Mouse (Mus musculus): Measurements from ENCODE around the gene Gm3238. TPM values are rescaled to one million over a fixed set of nuclear protein-coding genes. Genes with fewer than 3 reads are reported as not detected.
"Not testable (repeated sequence)": the region's sequence is repeated elsewhere in the genome, so short reads cannot be mapped to it uniquely, and the experiment has no call there.

The Gm3238 gene
- total RNA-seq (2014; fragmentation: Nextera tagmentation) (not detected in 2 replicates), total RNA-seq (2017) (not detected in 2 replicates)

DNA sequence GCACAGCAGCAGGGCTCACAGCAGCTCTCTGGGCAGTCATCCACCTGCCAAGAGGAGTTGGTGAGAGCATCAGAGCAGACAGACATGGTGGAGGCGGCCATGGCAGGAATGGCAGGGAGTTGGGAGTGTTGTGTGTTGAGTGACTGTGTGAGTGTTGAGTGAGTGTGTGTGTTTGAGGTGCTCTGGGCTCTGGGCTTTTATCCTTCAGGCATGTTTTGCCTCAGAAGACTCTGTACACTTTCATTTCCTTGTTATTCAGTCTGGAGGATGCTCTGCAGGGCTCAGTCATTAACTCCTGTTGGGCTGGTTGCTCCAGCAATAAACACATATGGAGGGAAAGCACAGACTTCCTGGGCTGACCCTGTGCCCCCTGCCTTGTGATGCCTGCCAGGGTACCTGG lies at the start of gene Gm3238:
TSS of gene Gm3238 (minus strand) at position 101 of the 400 bp plus-strand sequence.
- ATAC-seq (replicated peaks; ENCODE audit: low FRiP score, low TSS enrichment, poor library complexity, severe bottlenecking): not testable (repeated sequence)

DNA sequence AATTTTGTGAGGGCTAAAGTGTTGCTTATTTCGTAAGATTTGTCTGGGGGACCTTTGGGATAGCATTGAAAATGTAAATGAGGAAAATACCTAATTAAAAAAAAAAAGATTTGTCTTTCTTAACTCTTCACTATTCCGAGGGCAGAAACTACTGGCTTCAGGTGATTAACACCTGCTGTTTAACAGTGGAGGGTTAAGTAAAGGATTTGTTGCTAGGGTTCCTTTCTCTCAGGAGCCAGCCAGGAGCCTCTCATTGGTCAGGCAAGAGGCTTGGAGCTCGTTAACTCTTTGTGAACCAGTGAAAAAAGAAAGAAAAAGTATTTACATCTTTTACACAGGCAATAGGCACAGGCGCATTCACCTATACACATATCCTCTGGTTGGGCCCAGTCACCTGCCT lies 48.1 kb upstream of the Gm3238 start:
- ATAC-seq (replicated peaks; ENCODE audit: low FRiP score, low TSS enrichment, poor library complexity, severe bottlenecking): no peak

DNA sequence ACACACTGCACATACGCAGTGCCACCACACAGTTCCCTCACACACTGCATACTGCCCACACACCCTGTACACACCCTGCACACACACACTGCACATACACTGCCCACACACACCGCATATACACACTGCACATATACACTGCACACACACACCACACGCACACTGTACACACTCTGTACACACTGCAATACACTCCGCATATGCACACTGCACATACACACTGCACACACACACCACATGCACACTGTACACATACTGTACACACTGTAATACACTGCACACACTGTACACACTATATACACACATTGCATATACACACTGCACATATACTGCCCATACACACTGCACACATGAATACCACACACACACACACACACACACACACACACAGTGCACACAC lies 47.4 kb upstream of the Gm3238 start:
- ATAC-seq (replicated peaks; ENCODE audit: low FRiP score, low TSS enrichment, poor library complexity, severe bottlenecking): no peak

DNA sequence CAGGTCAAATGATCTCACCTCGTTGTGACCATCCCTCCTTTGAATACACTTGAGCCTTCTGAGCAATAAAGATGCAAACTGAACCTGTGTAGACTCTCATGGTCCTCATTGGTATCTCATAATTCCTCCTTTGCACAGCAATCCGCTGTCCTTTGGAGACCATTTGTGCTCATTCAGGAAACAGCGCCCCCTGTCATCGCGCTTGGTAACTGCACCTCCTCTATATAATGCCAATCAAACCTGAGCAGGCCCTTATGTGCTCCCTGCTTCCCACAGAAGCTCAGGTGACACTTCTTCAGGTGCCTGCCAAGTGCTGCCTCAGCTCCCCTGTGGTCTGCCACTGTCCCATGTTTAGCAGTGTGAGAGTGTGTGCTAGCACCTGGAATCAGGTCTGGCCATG lies 44.4 kb upstream of the Gm3238 start:
- 0 out of 2 replicates have a peak, but pooled peaks have one; percentile 4 for ATAC-seq (replicated peaks; ENCODE audit: low FRiP score, low TSS enrichment, poor library complexity, severe bottlenecking)

DNA sequence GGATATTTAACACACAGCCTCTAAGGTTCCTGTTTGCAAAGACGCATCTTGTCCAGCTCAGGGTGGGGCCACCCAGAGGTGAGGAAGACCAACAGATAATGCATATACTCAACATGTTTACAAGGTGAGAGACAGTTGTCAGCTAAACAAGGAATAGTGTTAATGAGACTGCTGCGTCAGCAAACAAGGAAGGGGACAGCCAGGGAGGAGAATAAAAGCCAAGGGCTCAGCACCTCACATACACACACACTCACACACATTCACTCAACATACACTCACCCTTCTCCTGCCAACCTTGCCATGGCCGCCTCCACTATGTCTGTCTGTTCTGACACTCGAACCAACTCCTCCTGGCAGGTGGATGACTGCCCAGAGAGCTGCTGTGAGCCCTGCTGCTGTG lies 43.3 kb upstream of the Gm3238 start, which contains the start of gene Gm2696:
TSS of gene Gm2696 (plus strand) at position 301 of the 400 bp plus-strand sequence.
- ATAC-seq (replicated peaks; ENCODE audit: low FRiP score, low TSS enrichment, poor library complexity, severe bottlenecking): no peak

DNA sequence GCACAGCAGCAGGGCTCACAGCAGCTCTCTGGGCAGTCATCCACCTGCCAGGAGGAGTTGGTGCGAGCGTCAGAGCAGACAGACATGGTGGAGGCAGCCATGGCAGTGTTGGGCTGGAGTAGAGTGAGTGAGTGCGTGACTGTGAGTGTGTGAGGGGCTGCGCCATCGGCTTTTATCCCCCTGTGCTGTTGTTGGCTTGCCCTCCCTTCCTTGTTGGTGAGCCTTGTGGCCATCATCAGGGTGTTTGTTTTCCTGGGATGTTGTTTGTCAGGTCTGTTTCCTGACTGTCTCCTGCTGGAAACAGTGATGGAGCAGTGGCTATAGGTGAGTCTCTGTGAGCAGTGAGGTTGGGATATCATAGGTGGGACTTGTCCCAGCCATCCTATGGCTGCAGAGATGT lies 40.6 kb upstream of the Gm3238 start, which contains the start of gene Gm9507:
TSS of gene Gm9507 (minus strand) at position 101 of the 400 bp plus-strand sequence.
- no peak for ATAC-seq (replicated peaks; ENCODE audit: low FRiP score, low TSS enrichment, poor library complexity, severe bottlenecking)

DNA sequence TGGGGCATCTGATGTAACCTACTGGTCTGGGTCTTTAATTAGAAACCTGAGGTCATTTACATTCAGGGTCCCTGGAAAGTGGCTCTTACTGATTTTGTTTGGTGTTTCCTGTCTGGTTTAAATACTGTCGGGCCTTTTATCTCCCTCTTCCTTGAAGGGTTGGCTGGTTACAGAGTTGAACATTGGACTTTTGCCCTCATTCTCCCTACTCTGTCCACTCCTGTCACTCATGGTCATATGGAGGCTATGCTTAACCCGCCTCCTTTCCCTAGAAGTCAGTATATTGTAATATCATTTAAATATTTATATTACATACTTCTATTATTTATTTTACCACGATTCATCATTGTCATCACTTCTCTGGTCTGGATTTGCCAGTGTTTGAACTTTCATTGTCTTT lies 33.0 kb upstream of the Gm3238 start:
- no peak for ATAC-seq (replicated peaks; ENCODE audit: low FRiP score, low TSS enrichment, poor library complexity, severe bottlenecking)

DNA sequence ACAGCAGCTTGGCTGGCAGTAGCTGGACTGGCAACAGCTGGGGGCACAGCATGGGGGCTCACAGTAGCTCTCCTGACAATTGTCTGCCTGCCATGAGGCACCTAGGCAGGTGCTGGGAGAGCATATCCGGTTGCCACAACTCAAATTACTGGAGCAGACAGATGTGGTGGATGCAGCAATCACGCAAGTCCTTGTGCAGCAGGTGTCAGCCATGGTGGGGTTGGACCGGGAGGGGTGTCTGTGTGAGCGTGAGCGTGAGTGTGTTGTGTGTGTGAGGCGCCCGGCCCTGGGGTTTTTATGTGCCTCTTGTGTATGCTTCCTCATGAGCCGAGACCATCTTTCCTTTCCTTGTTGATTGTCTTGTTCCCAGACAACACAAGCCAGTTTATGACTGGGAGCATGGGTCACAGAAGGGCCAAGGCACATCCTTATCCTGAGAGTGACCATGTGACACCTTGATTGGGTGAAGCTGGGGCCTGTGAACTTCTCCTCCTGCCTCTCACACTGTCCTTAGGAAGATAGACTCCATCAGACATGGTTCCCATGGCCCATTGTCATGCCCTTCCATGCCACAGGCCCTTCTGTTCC lies 27.9 kb upstream of the Gm3238 start, which contains the start of gene Gm19668:
TSS of gene Gm19668 (minus strand) at position 213 of the 588 bp plus-strand sequence.
- no peak for ATAC-seq (replicated peaks; ENCODE audit: low FRiP score, low TSS enrichment, poor library complexity, severe bottlenecking)

DNA sequence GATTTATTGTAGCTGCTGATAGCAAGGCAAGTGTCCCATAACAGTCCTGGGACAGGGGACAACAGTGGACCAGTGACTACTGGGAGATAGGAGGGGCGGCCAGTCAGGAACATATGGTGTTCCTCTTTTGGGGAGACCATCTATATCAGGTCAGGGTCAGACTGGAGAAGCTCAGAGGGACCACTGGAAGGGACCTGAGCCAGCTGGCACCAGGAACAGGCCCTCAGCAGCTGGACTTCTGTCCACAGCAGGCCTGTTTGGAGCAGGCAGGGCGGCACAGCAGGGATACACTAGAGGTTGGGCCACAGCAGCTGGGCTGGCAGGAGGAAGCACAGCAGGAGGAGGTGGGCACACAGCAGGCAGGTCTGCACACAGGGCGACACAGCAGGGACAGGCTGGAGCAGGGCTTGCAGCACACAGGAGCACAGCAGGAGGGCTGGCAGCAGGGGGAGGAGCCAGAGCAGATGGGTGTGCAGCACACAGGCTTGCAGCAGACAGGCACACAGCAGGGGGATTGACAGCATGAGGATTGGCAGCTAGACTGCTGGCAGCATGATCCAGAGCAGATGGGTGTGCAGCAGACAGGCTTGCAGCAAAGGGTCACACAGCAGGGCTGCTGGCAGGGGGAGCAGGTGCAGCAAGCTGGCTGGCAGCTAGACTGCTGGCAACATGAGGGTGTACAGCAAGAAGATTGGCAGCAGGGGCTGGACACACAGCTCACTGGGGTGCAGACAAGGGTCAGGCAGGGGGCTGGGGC lies 27.2 kb upstream of the Gm3238 start:
- not testable (repeated sequence) for ATAC-seq (replicated peaks; ENCODE audit: low FRiP score, low TSS enrichment, poor library complexity, severe bottlenecking)

DNA sequence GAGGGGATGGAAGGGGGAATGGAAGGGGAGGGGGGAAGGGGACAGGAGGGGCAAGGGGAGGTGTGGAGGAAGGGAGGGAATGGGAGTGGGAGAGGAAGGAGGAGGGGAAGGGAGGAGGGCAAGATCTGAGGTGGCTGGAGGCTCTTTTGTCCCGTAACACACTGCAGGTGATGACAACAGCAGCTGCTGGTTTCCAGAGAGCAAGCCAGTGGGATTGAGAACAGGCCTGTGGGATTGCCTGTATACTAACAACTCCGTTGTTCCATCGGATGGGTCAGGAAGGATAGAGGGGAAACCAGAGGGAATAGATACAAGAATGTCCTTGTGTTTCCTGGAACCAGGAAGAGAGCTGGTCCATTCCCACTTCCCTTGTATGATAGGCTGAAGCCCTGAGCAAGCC lies 26.6 kb upstream of the Gm3238 start:
- no peak for ATAC-seq (replicated peaks; ENCODE audit: low FRiP score, low TSS enrichment, poor library complexity, severe bottlenecking)

DNA sequence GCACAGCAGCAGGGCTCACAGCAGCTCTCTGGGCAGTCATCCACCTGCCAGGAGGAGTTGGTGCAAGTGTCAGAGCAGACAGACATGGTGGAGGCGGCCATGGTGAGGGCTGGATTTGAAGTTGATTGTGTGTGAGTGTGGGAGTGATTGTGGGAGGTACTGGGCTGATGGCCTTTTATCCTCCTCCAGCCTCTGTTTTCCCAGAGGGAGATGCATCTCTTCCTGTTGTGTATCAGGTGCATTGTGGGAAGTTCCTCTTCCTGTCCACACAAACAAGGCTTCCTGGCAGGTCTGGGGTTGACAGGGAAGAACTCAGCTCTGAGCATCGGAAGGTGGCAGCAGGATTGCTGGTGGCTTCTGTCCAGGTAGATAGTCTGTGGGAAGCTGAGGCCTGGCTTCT lies 23.9 kb upstream of the Gm3238 start, which contains the start of gene Gm9639:
TSS of gene Gm9639 (minus strand) at position 101 of the 400 bp plus-strand sequence.
- ATAC-seq (replicated peaks; ENCODE audit: low FRiP score, low TSS enrichment, poor library complexity, severe bottlenecking): no peak

DNA sequence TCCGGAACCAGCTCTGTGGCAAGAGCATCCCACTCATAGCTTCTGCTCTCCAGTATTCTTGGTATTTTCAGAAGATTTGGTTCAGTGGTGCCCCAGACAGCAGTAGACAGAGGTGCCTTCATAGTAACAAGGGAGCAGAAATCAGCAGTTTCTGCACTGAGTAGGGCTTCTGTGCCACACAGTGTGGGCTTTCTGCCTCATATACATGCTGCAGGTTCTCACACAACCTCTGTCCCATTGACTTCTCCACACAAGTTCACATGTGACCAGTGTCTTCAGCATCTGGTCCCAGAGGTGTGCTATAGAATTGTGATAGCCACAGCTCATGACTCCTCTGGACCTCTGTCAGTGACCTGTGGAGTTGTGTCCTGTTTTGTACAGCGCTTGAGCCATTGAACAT lies 17.5 kb upstream of the Gm3238 start:
- no peak for ATAC-seq (replicated peaks; ENCODE audit: low FRiP score, low TSS enrichment, poor library complexity, severe bottlenecking)

DNA sequence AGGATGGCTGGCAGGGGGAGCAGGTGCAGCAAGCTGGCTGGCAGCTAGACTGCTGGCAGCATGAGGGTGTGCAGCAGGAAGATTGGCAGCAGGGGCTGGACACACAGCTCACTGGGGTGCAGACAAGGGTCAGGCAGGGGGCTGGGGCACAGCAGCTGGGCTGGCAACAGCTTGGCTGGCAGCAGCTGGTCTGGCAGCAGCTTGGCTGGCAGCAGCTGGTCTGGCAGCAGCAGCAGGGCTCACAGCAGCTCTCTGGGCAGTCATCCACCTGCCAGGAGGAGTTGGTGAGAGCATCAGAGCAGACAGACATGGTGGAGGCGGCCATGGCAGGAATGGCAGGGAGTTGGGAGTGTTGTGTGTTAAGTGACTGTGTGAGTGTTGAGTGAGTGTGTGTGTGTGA lies 16.8 kb upstream of the Gm3238 start, which contains the start of gene Gm7137:
TSS of gene Gm7137 (minus strand) at position 325 of the 400 bp plus-strand sequence.
- not testable (repeated sequence) for ATAC-seq (replicated peaks; ENCODE audit: low FRiP score, low TSS enrichment, poor library complexity, severe bottlenecking)

DNA sequence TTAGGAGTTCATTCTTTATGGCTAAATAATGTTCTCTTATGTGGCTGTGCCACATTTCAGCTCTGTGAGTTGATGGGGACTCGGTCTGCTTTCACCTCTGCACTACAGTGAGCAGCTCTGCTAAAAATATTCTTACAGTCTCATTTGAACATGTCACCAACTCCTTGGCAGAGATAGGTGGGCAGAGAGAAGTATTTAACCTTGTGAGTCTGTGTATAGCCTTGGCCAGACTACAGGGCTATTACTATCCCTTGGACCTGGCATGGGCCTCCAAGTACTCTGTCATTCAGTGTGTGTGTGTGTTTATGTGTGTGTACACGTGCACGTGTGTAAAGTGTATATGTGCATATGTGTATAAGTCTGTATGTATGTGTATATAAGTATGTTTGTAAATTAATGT lies 12.3 kb upstream of the Gm3238 start:
- not testable (repeated sequence) for ATAC-seq (replicated peaks; ENCODE audit: low FRiP score, low TSS enrichment, poor library complexity, severe bottlenecking)

DNA sequence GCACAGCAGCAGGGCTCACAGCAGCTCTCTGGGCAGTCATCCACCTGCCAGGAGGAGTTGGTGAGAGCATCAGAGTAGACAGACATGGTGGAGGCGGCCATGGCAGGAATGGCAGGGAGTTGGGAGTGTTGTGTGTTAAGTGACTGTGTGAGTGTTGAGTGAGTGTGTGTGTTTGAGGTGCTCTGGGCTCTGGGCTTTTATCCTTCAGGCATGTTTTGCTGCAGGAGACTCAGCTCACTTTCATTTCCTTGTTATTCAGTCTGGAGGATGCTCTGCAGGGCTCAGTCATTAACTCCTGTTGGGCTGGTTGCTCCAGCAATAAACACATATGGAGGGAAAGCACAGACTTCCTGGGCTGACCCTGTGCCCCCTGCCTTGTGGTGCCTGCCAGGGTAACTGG lies 11.3 kb upstream of the Gm3238 start, which contains the start of gene Gm3250:
TSS of gene Gm3250 (minus strand) at position 101 of the 400 bp plus-strand sequence.
- ATAC-seq (replicated peaks; ENCODE audit: low FRiP score, low TSS enrichment, poor library complexity, severe bottlenecking): not testable (repeated sequence)

DNA sequence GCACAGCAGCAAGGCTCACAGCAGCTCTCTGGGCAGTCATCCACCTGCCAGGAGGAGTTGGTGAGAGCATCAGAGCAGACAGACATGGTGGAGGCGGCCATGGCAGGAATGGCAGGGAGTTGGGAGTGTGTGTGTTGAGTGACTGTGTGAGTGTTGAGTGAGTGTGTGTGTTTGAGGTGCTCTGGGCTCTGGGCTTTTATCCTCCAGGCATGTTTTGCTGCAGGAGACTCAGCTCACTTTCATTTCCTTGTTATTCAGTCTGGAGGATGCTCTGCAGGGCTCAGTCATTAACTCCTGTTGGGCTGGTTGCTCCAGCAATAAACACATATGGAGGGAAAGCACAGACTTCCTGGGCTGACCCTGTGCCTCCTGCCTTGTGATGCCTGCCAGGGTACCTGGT lies 5.7 kb upstream of the Gm3238 start, which contains the start of gene Gm7138:
TSS of gene Gm7138 (minus strand) at position 101 of the 400 bp plus-strand sequence.
- not testable (repeated sequence) for ATAC-seq (replicated peaks; ENCODE audit: low FRiP score, low TSS enrichment, poor library complexity, severe bottlenecking)

DNA sequence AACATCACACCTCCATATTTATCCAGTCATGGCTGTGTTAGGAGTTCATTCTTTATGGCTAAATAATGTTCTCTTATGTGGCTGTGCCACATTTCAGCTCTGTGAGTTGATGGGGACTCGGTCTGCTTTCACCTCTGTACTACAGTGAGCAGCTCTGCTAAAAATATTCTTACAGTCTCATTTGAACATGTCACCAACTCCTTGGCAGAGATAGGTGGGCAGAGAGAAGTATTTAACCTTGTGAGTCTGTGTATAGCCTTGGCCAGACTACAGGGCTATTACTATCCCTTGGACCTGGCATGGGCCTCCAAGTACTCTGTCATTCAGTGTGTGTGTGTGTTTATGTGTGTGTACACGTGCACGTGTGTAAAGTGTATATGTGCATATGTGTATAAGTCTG lies 1.0 kb upstream of the Gm3238 start:
- not testable (repeated sequence) for ATAC-seq (replicated peaks; ENCODE audit: low FRiP score, low TSS enrichment, poor library complexity, severe bottlenecking)

DNA sequence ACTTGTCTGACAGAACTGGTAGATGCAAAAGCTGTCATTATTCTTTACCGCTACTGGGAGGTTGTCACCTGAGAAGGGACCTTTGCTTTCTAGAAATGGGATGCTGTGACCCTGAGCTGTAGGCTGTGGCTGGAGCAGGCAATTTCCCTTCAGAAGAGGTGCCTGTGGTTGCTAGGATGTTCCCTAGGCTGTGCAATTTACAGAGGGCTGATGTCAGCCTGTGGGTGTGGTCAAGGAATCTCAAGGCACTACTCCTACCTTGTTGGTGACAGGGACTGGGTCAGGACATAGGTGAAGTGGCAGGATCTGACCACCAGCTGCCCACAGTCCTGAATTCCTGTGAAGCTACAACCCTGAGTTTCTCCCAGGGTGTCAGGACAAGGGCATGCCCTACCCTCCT lies 1.4 kb downstream of the Gm3238 start:
- no peak for ATAC-seq (replicated peaks; ENCODE audit: low FRiP score, low TSS enrichment, poor library complexity, severe bottlenecking)

DNA sequence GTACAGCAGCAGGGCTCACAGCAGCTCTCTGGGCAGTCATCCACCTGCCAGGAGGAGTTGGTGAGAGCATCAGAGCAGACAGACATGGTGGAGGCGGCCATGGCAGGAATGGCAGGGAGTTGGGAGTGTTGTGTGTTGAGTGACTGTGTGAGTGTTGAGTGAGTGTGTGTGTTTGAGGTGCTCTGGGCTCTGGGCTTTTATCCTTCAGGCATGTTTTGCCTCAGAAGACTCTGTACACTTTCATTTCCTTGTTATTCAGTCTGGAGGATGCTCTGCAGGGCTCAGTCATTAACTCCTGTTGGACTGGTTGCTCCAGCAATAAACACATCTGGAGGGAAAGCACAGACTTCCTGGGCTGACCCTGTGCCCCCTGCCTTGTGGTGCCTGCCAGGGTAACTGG lies 11.5 kb downstream of the Gm3238 start, which contains the start of gene Gm3233:
TSS of gene Gm3233 (minus strand) at position 101 of the 400 bp plus-strand sequence.
- not testable (repeated sequence) for ATAC-seq (replicated peaks; ENCODE audit: low FRiP score, low TSS enrichment, poor library complexity, severe bottlenecking)

DNA sequence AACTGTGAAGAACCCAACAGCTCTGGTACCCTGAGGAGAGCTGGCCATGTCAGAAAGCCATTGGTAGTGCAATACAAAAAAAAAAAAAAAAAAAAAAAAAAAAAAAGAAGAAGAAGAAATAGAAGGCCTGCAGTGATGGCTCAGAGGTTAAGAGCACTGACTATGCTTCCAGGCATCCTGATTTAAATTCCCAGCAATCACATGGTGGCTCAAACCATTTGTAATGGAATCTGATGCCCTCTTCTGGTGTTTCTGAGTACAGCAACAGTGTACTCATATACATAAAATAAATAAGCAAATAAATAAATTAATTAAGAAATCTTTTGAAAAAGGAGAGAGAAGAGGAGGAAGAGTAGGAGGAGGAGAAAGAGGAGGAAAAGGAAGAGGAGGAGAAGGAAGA lies 17.7 kb downstream of the Gm3238 start:
- no peak for ATAC-seq (replicated peaks; ENCODE audit: low FRiP score, low TSS enrichment, poor library complexity, severe bottlenecking)
